Mouse (Mus musculus): ENCODE measurements at regions not wholly inside any gene's neighbourhood (a gene's known extent, or its start where the extent isn't known, plus 50 kb on each side); places are given as distances from the start of the nearest gene placed in this dataset.

- Histone ChIP-seq H3K4me1 (ENCODE audit: control insufficient read depth, low read depth, low read length) (no peaks in the 10 kb centered on the region), H3K36me3 (ENCODE audit: control insufficient read depth, insufficient read depth) (no peaks in the 10 kb centered on the region), H3K9me3 (replicated peaks; ENCODE audit: control insufficient read depth, low read length) (no peaks in the 10 kb centered on the region), H3K27ac (ENCODE audit: low read length) (no peak overlapping the region), H3K4me3 (ENCODE audit: low read depth, low read length) (no peak overlapping the region), H3K4me2 (ENCODE audit: low read depth, low read length) (no peak overlapping the region), H3K9ac (ENCODE audit: low read depth, low read length) (no peak overlapping the region), H3K27me3 (ENCODE audit: control insufficient read depth, insufficient read depth, low read depth, low read length) (no peaks in the 10 kb centered on the region)
- 67% methylated on average over 4 of the region's 4 CpGs for WGBS (ENCODE audit: insufficient replicate concordance)
- no peak for ATAC-seq (ENCODE audit: low read depth)
Observed at GRCm38 (mm10) chr12:118677989-118678388, 168.1 kb upstream of the Sp8 start.

- WGBS (ENCODE audit: insufficient replicate concordance): 29% methylated on average over 9 of the region's 9 CpGs
Observed at GRCm38 (mm10) chr12:118661575-118661974, 184.6 kb upstream of the Sp8 start.

GRCm38 (mm10) chr12:118661214-118661486, 185.0 kb upstream of the Sp8 start:
- Histone ChIP-seq H3K9me3 (replicated peaks; ENCODE audit: control insufficient read depth, low read length) (no peaks in the 10 kb centered on the region), H3K4me1 (ENCODE audit: control insufficient read depth, low read depth, low read length) (no peaks in the 10 kb centered on the region), H3K4me3 (ENCODE audit: low read depth, low read length) (no peak overlapping the region), H3K27me3 (ENCODE audit: control insufficient read depth, insufficient read depth, low read depth, low read length) (no peaks in the 10 kb centered on the region), H3K4me2 (ENCODE audit: low read depth, low read length) (no peak overlapping the region), H3K36me3 (ENCODE audit: control insufficient read depth, insufficient read depth) (no peaks in the 10 kb centered on the region), H3K9ac (ENCODE audit: low read depth, low read length) (no peak overlapping the region), H3K27ac (ENCODE audit: low read length) (no peak overlapping the region)
- 14% methylated on average over 5 of the region's 5 CpGs for WGBS (ENCODE audit: insufficient replicate concordance)
- ATAC-seq (ENCODE audit: low read depth): no peak

More at GRCm38 (mm10) chr12:118661575-118661974, 184.6 kb upstream of the Sp8 start:
- H3K27ac ChIP-seq (ENCODE audit: low read length): no peak overlapping the region
- H3K4me2 ChIP-seq (ENCODE audit: low read depth, low read length): no peak overlapping the region
- no peaks in the 10 kb centered on the region for H3K4me1 ChIP-seq (ENCODE audit: control insufficient read depth, low read depth, low read length)
- H3K9ac ChIP-seq (ENCODE audit: low read depth, low read length): no peak overlapping the region
- H3K27me3 ChIP-seq (ENCODE audit: control insufficient read depth, insufficient read depth, low read depth, low read length): no peaks in the 10 kb centered on the region
- no peaks in the 10 kb centered on the region for H3K36me3 ChIP-seq (ENCODE audit: control insufficient read depth, insufficient read depth)
- H3K4me3 ChIP-seq (ENCODE audit: low read depth, low read length): no peak overlapping the region
- H3K9me3 ChIP-seq (replicated peaks; ENCODE audit: control insufficient read depth, low read length): no peaks in the 10 kb centered on the region
- 0 out of 2 replicates have a peak, but pooled peaks have one; percentile 13 for ATAC-seq (ENCODE audit: low read depth)

- Histone ChIP-seq H3K9ac (ENCODE audit: low read depth, low read length) (no peak overlapping the region), H3K4me3 (ENCODE audit: low read depth, low read length) (no peak overlapping the region), H3K36me3 (ENCODE audit: control insufficient read depth, insufficient read depth) (no peaks in the 10 kb centered on the region), H3K4me2 (ENCODE audit: low read depth, low read length) (no peak overlapping the region), H3K4me1 (ENCODE audit: control insufficient read depth, low read depth, low read length) (no peaks in the 10 kb centered on the region), H3K27me3 (ENCODE audit: control insufficient read depth, insufficient read depth, low read depth, low read length) (no peaks in the 10 kb centered on the region), H3K9me3 (replicated peaks; ENCODE audit: control insufficient read depth, low read length) (no peaks in the 10 kb centered on the region), H3K27ac (ENCODE audit: low read length) (no peak overlapping the region)
- no peak for ATAC-seq (ENCODE audit: low read depth)
- WGBS (ENCODE audit: insufficient replicate concordance): 10% methylated on average over 12 of the region's 12 CpGs
Observed at GRCm38 (mm10) chr12:118660384-118661213, 185.5 kb upstream of the Sp8 start.

GRCm38 (mm10) chr12:118659240-118660120, 186.6 kb upstream of the Sp8 start:
- Histone ChIP-seq H3K27ac (ENCODE audit: low read length) (no peak overlapping the region), H3K4me1 (ENCODE audit: control insufficient read depth, low read depth, low read length) (no peaks in the 10 kb centered on the region), H3K27me3 (ENCODE audit: control insufficient read depth, insufficient read depth, low read depth, low read length) (no peaks in the 10 kb centered on the region), H3K4me3 (ENCODE audit: low read depth, low read length) (no peak overlapping the region), H3K9ac (ENCODE audit: low read depth, low read length) (no peak overlapping the region), H3K9me3 (replicated peaks; ENCODE audit: control insufficient read depth, low read length) (no peaks in the 10 kb centered on the region), H3K36me3 (ENCODE audit: control insufficient read depth, insufficient read depth) (no peaks in the 10 kb centered on the region), H3K4me2 (ENCODE audit: low read depth, low read length) (no peak overlapping the region)
- no peak for ATAC-seq (ENCODE audit: low read depth)
- WGBS (ENCODE audit: insufficient replicate concordance): 56% methylated on average over 14 of the region's 14 CpGs

GRCm38 (mm10) chr12:118650483-118651160, 195.5 kb upstream of the Sp8 start:
- Histone ChIP-seq H3K4me3 (ENCODE audit: low read depth, low read length) (no peak overlapping the region), H3K27ac (ENCODE audit: low read length) (no peak overlapping the region), H3K4me1 (ENCODE audit: control insufficient read depth, low read depth, low read length) (no peaks in the 10 kb centered on the region), H3K27me3 (ENCODE audit: control insufficient read depth, insufficient read depth, low read depth, low read length) (no peaks in the 10 kb centered on the region), H3K4me2 (ENCODE audit: low read depth, low read length) (no peak overlapping the region), H3K36me3 (ENCODE audit: control insufficient read depth, insufficient read depth) (no peaks in the 10 kb centered on the region), H3K9me3 (replicated peaks; ENCODE audit: control insufficient read depth, low read length) (no peaks in the 10 kb centered on the region), H3K9ac (ENCODE audit: low read depth, low read length) (no peak overlapping the region)
- WGBS (ENCODE audit: insufficient replicate concordance): 60% methylated on average over 4 of the region's 4 CpGs
- ATAC-seq (ENCODE audit: low read depth): no peak

- Histone ChIP-seq H3K4me3 (ENCODE audit: low read depth, low read length) (no peak overlapping the region), H3K4me1 (ENCODE audit: control insufficient read depth, low read depth, low read length) (no peaks in the 10 kb centered on the region), H3K9me3 (replicated peaks; ENCODE audit: control insufficient read depth, low read length) (no peaks in the 10 kb centered on the region), H3K9ac (ENCODE audit: low read depth, low read length) (no peak overlapping the region), H3K36me3 (ENCODE audit: control insufficient read depth, insufficient read depth) (no peaks in the 10 kb centered on the region), H3K27ac (ENCODE audit: low read length) (no peak overlapping the region), H3K4me2 (ENCODE audit: low read depth, low read length) (no peak overlapping the region), H3K27me3 (ENCODE audit: control insufficient read depth, insufficient read depth, low read depth, low read length) (no peaks in the 10 kb centered on the region)
- no peak for ATAC-seq (ENCODE audit: low read depth)
- 48% methylated on average over 3 of the region's 3 CpGs for WGBS (ENCODE audit: insufficient replicate concordance)
Observed at GRCm38 (mm10) chr12:118649323-118649973, 196.7 kb upstream of the Sp8 start.

- no peaks in the 10 kb centered on the region for H3K4me1 ChIP-seq (ENCODE audit: control insufficient read depth, low read depth, low read length)
- no peak for ATAC-seq (ENCODE audit: low read depth)
- no peak overlapping the region for H3K4me3 ChIP-seq (ENCODE audit: low read depth, low read length)
- no peaks in the 10 kb centered on the region for H3K9me3 ChIP-seq (replicated peaks; ENCODE audit: control insufficient read depth, low read length)
- H3K27me3 ChIP-seq (ENCODE audit: control insufficient read depth, insufficient read depth, low read depth, low read length): no peaks in the 10 kb centered on the region
- H3K27ac ChIP-seq (ENCODE audit: low read length): no peak overlapping the region
- H3K9ac ChIP-seq (ENCODE audit: low read depth, low read length): no peak overlapping the region
- no peaks in the 10 kb centered on the region for H3K36me3 ChIP-seq (ENCODE audit: control insufficient read depth, insufficient read depth)
- H3K4me2 ChIP-seq (ENCODE audit: low read depth, low read length): no peak overlapping the region
Observed at GRCm38 (mm10) chr12:118648673-118649072, 197.5 kb upstream of the Sp8 start.
